Mouse (Mus musculus) lung, adult 2 months (tissue): ENCODE results near the gene Fstl3. TPM values are rescaled to one million over a fixed set of nuclear protein-coding genes. Genes with fewer than 3 reads are reported as not detected.

Experiments
- DNase-seq: peaks from one replicate; pipeline ENCODE4 v3.0.0; 2022
- H3K4me1 ChIP-seq: fragments of 200-500 bp; 2 replicates; pipeline ENCODE4 v1.6.1; 2011; ENCODE audit warnings: low read length; ENCODE audit not compliant: control insufficient read depth, insufficient read depth
- H3K4me3 ChIP-seq: fragments of 200-500 bp; replicated peaks from 2 replicates; pipeline ENCODE3; 2011; ENCODE audit warnings: low read depth, mild to moderate bottlenecking, control low read depth, low read length; ENCODE audit errors: extremely low read depth
- CTCF ChIP-seq: fragments of 200-500 bp; IDR thresholded peaks from 2 replicates; pipeline ENCODE4 v1.5.1; 2011; ENCODE audit warnings: mild to moderate bottlenecking, low read length, control low read depth; ENCODE audit not compliant: insufficient read depth
- POLR2A ChIP-seq: fragments of 200-500 bp; IDR thresholded peaks from 2 replicates; pipeline ENCODE4 v1.6.1; 2011; ENCODE audit warnings: low read depth, mild to moderate bottlenecking, control low read depth, low read length, borderline replicate concordance; ENCODE audit errors: extremely low read depth
- WGBS: fragments of 180-500 bp; shearing (Covaris S2); methylation state at CpG from one replicate; pipeline ENCODE4 v1.1.7; 2018; 5-methylcytosine and 5-hydroxymethylcytosine counted together
- polyA plus RNA-seq: library from polyadenylated mRNA; depleted of rRNA; stranded (reverse); fragments of >200 nt; gene quantifications from 2 replicates; pipeline ENCODE4 v1.2.3, GENCODE M21; 2012

Gene Fstl3
- polyA plus RNA-seq, 1 experiment = 65.8 TPM

- no peak for TF ChIP-seq POLR2A
- TF ChIP-seq CTCF = no peak
- no peaks in the 10 kb centered on the region; the same call in 1 of the 2 replicates for H3K4me1 ChIP-seq
- WGBS = 82% methylated on average over 11 of the region's 11 CpGs
- H3K4me3 ChIP-seq = no peak overlapping the region
- no peak for DNase-seq
Measured at GRCm38 (mm10) chr10:79760603-79761143, 16.4 kb upstream of the Fstl3 start.

DNA sequence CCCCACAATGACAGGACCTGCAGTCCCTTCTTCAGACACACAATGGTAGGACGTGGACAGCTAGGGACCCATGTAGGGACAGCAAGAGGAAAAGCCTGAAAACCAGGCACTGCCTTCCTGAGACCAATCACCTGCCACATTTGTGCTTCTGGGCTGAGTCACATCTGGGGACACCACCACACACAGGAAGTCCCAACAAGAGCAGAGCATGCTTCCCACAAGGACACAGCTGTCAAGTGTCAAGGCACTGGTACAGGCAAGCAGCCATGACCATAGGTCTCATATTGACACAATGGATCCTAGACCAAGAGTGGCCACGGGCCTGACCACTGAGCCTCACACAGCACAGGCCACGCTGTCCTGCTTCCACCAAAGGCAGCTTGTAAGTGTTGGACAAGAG is 14.2 kb upstream of the Fstl3 start:
- Histone ChIP-seq H3K4me3 (no peak overlapping the region), H3K4me1 (peaks cover 8% of the 10 kb centered on the region)
- TF ChIP-seq CTCF (no peak), POLR2A (no peak)
- no peak for DNase-seq
- WGBS = 84% methylated on average over 3 of the region's 3 CpGs

DNA sequence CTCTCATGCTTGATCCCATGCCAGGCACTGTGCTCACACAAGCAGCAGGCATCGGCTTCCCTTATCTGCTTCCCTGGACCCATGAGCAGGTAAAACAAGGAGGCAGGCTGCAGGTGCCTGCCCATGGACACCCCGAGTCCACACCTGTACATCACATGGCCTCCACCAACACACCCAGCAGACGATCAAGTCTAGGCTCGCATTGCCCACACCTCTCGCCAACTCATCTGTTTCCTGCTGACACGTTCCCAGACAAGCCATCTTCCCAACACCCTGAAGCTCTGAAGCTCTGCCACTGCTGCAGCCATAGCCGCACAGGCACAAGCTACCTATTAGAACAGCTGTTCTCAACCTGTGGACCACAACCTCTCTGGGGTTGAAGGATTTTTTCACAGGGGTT is 12.8 kb upstream of the Fstl3 start:
- WGBS = 61% methylated on average over 7 of the region's 7 CpGs
- peaks cover 8% of the 10 kb centered on the region for H3K4me1 ChIP-seq
- H3K4me3 ChIP-seq = no peak overlapping the region
- no peak for DNase-seq
- TF ChIP-seq CTCF (no peak), POLR2A (no peak)

- DNase-seq = no peak
- peaks cover 8% of the 10 kb centered on the region for H3K4me1 ChIP-seq
- H3K4me3 ChIP-seq = no peak overlapping the region
- 52% methylated on average over 2 of the region's 2 CpGs for WGBS
- TF ChIP-seq POLR2A (no peak), CTCF (no peak)
Measured at GRCm38 (mm10) chr10:79765228-79765745, 11.8 kb upstream of the Fstl3 start.

- 5% methylated on average over 16 of the region's 16 CpGs for WGBS
- TF ChIP-seq CTCF = no peak
- no peak for TF ChIP-seq POLR2A
- DNase-seq = no peak
- H3K4me1 ChIP-seq = peaks cover 8% of the 10 kb centered on the region
- H3K4me3 ChIP-seq = peak overlapping the region; percentile 94
Measured at GRCm38 (mm10) chr10:79766001-79766507, 11.0 kb upstream of the Fstl3 start.

- under 1% methylated on average over 97 of the region's 101 CpGs for WGBS
- Histone ChIP-seq H3K4me1 (peaks cover 8% of the 10 kb centered on the region), H3K4me3 (peak within 1 kb of the TSS; percentile 94)
- TF ChIP-seq CTCF (no peak), POLR2A (peak; percentile 73; the same call in 1 of the 2 replicates)
- peak; percentile 100 for DNase-seq
Measured at GRCm38 (mm10) chr10:79766508-79767325, 10.4 kb upstream of the Fstl3 start, which contains the start of gene Rnf126. Gene Rnf126 (minus strand): TSS chr10:79766952.

DNA sequence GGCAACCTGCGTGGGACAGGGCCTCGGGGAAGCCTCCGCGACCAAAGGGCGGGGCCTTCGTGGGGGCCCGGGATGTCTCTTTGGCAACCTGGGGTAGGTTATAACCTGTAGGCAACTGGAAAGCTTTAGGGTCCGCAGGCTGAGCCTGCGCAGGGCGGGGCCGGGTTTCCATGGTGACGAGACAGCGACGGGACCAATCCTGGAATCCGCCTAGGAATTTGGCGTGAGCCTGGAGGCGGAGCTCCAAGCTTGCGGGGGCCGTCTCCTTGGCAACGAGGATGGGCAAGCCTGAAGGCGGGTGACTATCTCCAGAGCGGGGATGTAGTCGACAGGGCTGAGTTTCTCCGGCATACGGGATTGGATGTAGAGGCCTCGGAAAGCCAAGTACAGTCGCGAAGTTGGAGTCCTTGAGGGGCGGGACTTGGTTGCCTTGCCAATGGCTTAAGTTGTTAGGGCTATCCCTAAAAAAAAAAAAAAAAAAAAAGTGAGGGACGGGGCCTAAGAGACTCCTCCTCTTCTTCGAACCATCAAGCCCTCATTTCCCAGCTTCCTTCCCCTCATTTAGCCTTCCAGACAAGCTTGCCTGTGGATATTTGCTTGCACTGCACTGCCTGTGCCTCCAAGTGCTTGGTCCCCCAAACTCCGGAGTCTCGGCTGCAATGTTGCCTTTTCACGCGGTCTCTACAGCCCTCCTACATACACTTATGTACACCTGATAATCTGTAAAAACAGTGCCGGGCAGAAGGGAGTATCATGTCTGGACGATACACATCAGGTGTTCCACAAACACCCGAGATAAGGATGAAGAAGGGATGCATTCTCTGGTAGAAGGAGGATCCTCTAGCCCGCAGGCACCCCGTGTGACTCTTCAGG is 9.5 kb upstream of the Fstl3 start:
- peak overlapping the region; percentile 94 for H3K4me3 ChIP-seq
- DNase-seq = peak; percentile 79
- peaks cover 8% of the 10 kb centered on the region for H3K4me1 ChIP-seq
- WGBS = 9% methylated on average over 40 of the region's 40 CpGs
- TF ChIP-seq POLR2A (no peak), CTCF (no peak)

GRCm38 (mm10) chr10:79768400-79768799 is 8.7 kb upstream of the Fstl3 start:
- peak; percentile 77 for DNase-seq
- Histone ChIP-seq H3K4me3 (no peak overlapping the region), H3K4me1 (peaks cover 8% of the 10 kb centered on the region)
- WGBS = 1% methylated on average over 5 of the region's 5 CpGs
- TF ChIP-seq POLR2A (no peak), CTCF (peak; percentile 97)

DNA sequence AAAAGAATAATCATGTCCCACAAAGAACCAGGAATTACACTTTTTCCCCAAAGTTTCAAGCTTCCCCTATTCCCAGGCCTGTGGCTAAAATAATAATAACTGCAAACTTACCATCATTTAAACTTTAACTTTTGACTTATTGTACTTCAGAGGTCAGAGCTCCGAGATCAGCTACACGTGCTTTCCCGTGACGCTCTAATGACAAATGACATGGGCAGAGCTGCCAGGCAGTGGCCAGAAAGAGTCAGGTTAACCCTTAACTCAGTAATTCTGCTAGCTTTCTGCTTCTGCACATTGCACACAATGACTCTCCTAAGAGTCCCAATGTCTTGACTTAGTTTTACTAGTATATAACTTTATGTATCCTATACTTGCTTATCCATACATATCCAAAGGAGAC is 7.7 kb upstream of the Fstl3 start:
- no peak for DNase-seq
- H3K4me3 ChIP-seq = no peak overlapping the region
- H3K4me1 ChIP-seq = peaks cover 8% of the 10 kb centered on the region
- 61% methylated on average over 4 of the region's 4 CpGs for WGBS
- TF ChIP-seq CTCF (no peak), POLR2A (no peak)
